ENCODE assay signal across 8 mouse cellular contexts in genomic region chr15:99818321-99819108, GRCm38 (mm10). TPM values are rescaled to one million over a fixed set of nuclear protein-coding genes. Genes with fewer than 3 reads are reported as not detected.
DNase-seq lines count a peak whose midpoint lies in the region; ATAC-seq and TF ChIP-seq lines count a peak whose summit lies in the region.

No protein-coding gene starts in this region.

- no peaks in the 10 kb centered on the region for H3K4me1 ChIP-seq in spleen, adult 2 months (ENCODE audit: control insufficient read depth, insufficient read depth, insufficient read length)
- peaks cover 34% of the 10 kb centered on the region for H3K4me1 ChIP-seq in forebrain, embryonic 15.5 days
- H3K4me1 ChIP-seq in hindbrain, embryonic 12.5 days: peaks cover 25% of the 10 kb centered on the region
- peaks cover 27% of the 10 kb centered on the region for H3K4me1 ChIP-seq in limb, embryonic 13.5 days

- no peak for TF ChIP-seq CTCF in spleen, adult 2 months (IDR thresholded peaks at IDR 0.05; ENCODE audit: extremely low read depth, insufficient read depth, insufficient read length, insufficient replicate concordance)

- no peaks in the 10 kb centered on the region for H3K27me3 ChIP-seq in spleen, adult 2 months (ENCODE audit: control insufficient read depth, insufficient read depth, low read length)
- no peaks in the 10 kb centered on the region for H3K27me3 ChIP-seq in forebrain, embryonic 15.5 days
- H3K27me3 ChIP-seq in hindbrain, embryonic 12.5 days: no peaks in the 10 kb centered on the region
- no peaks in the 10 kb centered on the region for H3K27me3 ChIP-seq in limb, embryonic 13.5 days
- no peaks in the 10 kb centered on the region for H3K27me3 ChIP-seq in myocyte (ENCODE audit: control insufficient read depth, insufficient read depth, insufficient read length)

- H3K79me2 ChIP-seq in myocyte (ENCODE audit: control insufficient read depth, insufficient read depth): peaks cover 77% of the 10 kb centered on the region

- no peak for TF ChIP-seq POLR2A in spleen, adult 2 months (IDR thresholded peaks at IDR 0.05; ENCODE audit: low read depth, low read length)
- TF ChIP-seq POLR2A in myocyte (IDR thresholded peaks at IDR 0.05; ENCODE audit: insufficient read length, low read depth): peak; percentile 50

- H3K4me3 ChIP-seq in spleen, adult 2 months (ENCODE audit: extremely low read depth, insufficient read depth, insufficient read length): peak overlapping the region; percentile 45
- peak overlapping the region; percentile 28 for H3K4me3 ChIP-seq in forebrain, embryonic 15.5 days
- peak overlapping the region; percentile 36 for H3K4me3 ChIP-seq in hindbrain, embryonic 12.5 days
- H3K4me3 ChIP-seq in limb, embryonic 13.5 days: peak overlapping the region; percentile 71
- peak overlapping the region; percentile 72 for H3K4me3 ChIP-seq in myocyte

- H3ac ChIP-seq in myocyte (ENCODE audit: control insufficient read depth, insufficient read length): peak overlapping the region; percentile 46

- 61% methylated on average over 13 of the region's 13 CpGs for WGBS in spleen, adult 2 months
- 8% methylated on average over 13 of the region's 13 CpGs for WGBS in forebrain, embryonic 15.5 days
- 14% methylated on average over 13 of the region's 13 CpGs for WGBS in hindbrain, embryonic 12.5 days
- under 1% methylated on average over 13 of the region's 13 CpGs for WGBS in limb, embryonic 13.5 days

- H3K9ac ChIP-seq in forebrain, embryonic 15.5 days (replicated peaks): peak overlapping the region; percentile 42
- peak overlapping the region; percentile 53 for H3K9ac ChIP-seq in hindbrain, embryonic 12.5 days
- peak overlapping the region; percentile 91 for H3K9ac ChIP-seq in limb, embryonic 13.5 days

- no peaks in the 10 kb centered on the region for H3K36me3 ChIP-seq in spleen, adult 2 months (ENCODE audit: control insufficient read depth, insufficient read depth, low read length)
- no peaks in the 10 kb centered on the region for H3K36me3 ChIP-seq in forebrain, embryonic 15.5 days
- no peaks in the 10 kb centered on the region for H3K36me3 ChIP-seq in hindbrain, embryonic 12.5 days
- peaks cover 29% of the 10 kb centered on the region for H3K36me3 ChIP-seq in limb, embryonic 13.5 days
- peaks cover 13% of the 10 kb centered on the region for H3K36me3 ChIP-seq in myocyte (ENCODE audit: control insufficient read depth, insufficient read depth)

- peak overlapping the region; percentile 38 for H3K4me2 ChIP-seq in forebrain, embryonic 15.5 days (replicated peaks)
- peak overlapping the region; percentile 44 for H3K4me2 ChIP-seq in hindbrain, embryonic 12.5 days (replicated peaks)
- peak overlapping the region; percentile 76 for H3K4me2 ChIP-seq in limb, embryonic 13.5 days (replicated peaks)
- H3K4me2 ChIP-seq in myocyte (ENCODE audit: low read depth): peak overlapping the region; percentile 70

- peak; percentile 79 for ATAC-seq in forebrain, embryonic 15.5 days (replicated peaks)
- peak; percentile 83 for ATAC-seq in hindbrain, embryonic 12.5 days (ENCODE audit: low FRiP score)
- peak; percentile 94 for ATAC-seq in limb, embryonic 13.5 days (ENCODE audit: low FRiP score, low read depth)

- no peaks in the 10 kb centered on the region for H3K9me3 ChIP-seq in forebrain, embryonic 15.5 days
- no peaks in the 10 kb centered on the region for H3K9me3 ChIP-seq in hindbrain, embryonic 12.5 days (replicated peaks)
- 0 out of 2 replicates have a peak, but pooled peaks cover 3% of the 10 kb centered on the region for H3K9me3 ChIP-seq in limb, embryonic 13.5 days

- no peak for DNase-seq in spleen, adult 2 months (ENCODE audit: low read depth in 1 of 2, low spot score in 2 of 2)
- DNase-seq in spleen, postnatal 36 days (ENCODE audit: low spot score in 2 of 2): no peak
- no peak for DNase-seq in thymus, postnatal 36 days
- no peak for DNase-seq in cerebellum, adult 11-12 months

- peak overlapping the region; percentile 68 for H3K27ac ChIP-seq in spleen, adult 2 months (ENCODE audit: insufficient read depth, low read length)
- peak overlapping the region; percentile 93 for H3K27ac ChIP-seq in forebrain, embryonic 15.5 days (replicated peaks)
- H3K27ac ChIP-seq in hindbrain, embryonic 12.5 days: peak overlapping the region; percentile 92
- H3K27ac ChIP-seq in limb, embryonic 13.5 days: peak overlapping the region; percentile 98

TF ChIP-seq in myocyte, 11 proteins besides CTCF, POLR2A, EP300 and RAD21:
- TF ChIP-seq CEBPB (IDR thresholded peaks at IDR 0.05; ENCODE audit: insufficient read depth, poor library complexity, severe bottlenecking): peak; percentile 66
- no peak for TF ChIP-seq MYOD1 (IDR thresholded peaks at IDR 0.05; ENCODE audit: control insufficient read depth in 1 of 3, insufficient read length in 2 of 3, low read depth in 2 of 3)

RNA-seq across cellular contexts. Expression of gene Cers5, which starts 45.8 kb away (rescaled TPM):
- polyA plus RNA-seq in spleen, adult 2 months (2012; rRNA removed): 27.2 and 30.0 TPM in 2 replicates
- polyA plus RNA-seq in forebrain, embryonic 15.5 days (2015; fragmentation: Nextera tagmentation; extraction: Ambion mirVana): 69.4 and 69.7 TPM in 2 replicates
- 66.8 and 69.3 TPM in 2 replicates for polyA plus RNA-seq in hindbrain, embryonic 12.5 days (2016; fragmentation: Nextera tagmentation; extraction: Ambion mirVana)
- polyA plus RNA-seq in limb, embryonic 13.5 days (2015; fragmentation: Nextera tagmentation; extraction: Ambion mirVana): 80.6 and 85.0 TPM in 2 replicates
- polyA plus RNA-seq in myocyte (2012; fragmentation: generic; extraction: Trizol): 68.6 TPM

RNA-seq across cellular contexts. Expression of gene Lima1, which starts 56.7 kb away (rescaled TPM):
- polyA plus RNA-seq in spleen, adult 2 months (2012; rRNA removed): 7.7 and 7.8 TPM in 2 replicates
- 37.9 and 38.4 TPM in 2 replicates for polyA plus RNA-seq in forebrain, embryonic 15.5 days (2015; fragmentation: Nextera tagmentation; extraction: Ambion mirVana)
- polyA plus RNA-seq in hindbrain, embryonic 12.5 days (2016; fragmentation: Nextera tagmentation; extraction: Ambion mirVana): 36.1 and 44.3 TPM in 2 replicates
- 88.8 and 101 TPM in 2 replicates for polyA plus RNA-seq in limb, embryonic 13.5 days (2015; fragmentation: Nextera tagmentation; extraction: Ambion mirVana)
- polyA plus RNA-seq in myocyte (2012; fragmentation: generic; extraction: Trizol): 140 TPM
